Mouse (Mus musculus) embryo, embryonic 10.5 days (tissue): ENCODE measurements at regions not wholly inside any gene's neighbourhood (a gene's known extent, or its start where the extent isn't known, plus 50 kb on each side); places are given as distances from the start of the nearest gene placed in this dataset.
A peak's percentile ranks its signal among the peaks of the same experiment; 100 is the strongest.

Source experiments
- DNase-seq: peaks from one replicate; pipeline ENCODE4 v3.0.0-alpha.2; 2015; ENCODE audit warnings: low spot score

GRCm38 (mm10) chr14:25292557-25292956 is 166.4 kb upstream of the Zmiz1 start:
- no peak for DNase-seq

GRCm38 (mm10) chr14:25294226-25294625 is 164.8 kb upstream of the Zmiz1 start:
- DNase-seq: no peak

- no peak for DNase-seq
These were observed 163.2 kb upstream of the Zmiz1 start for GRCm38 (mm10) chr14:25295688-25296350.

GRCm38 (mm10) chr14:25299673-25300190 is 159.3 kb upstream of the Zmiz1 start:
- no peak for DNase-seq

GRCm38 (mm10) chr14:25301336-25302031 is 157.5 kb upstream of the Zmiz1 start:
- no peak for DNase-seq

- DNase-seq: peak; percentile 67
These were observed 154.6 kb upstream of the Zmiz1 start for GRCm38 (mm10) chr14:25304391-25304851.

- no peak for DNase-seq
These were observed 152.8 kb upstream of the Zmiz1 start for GRCm38 (mm10) chr14:25306166-25306565.

- DNase-seq: no peak
These were observed 151.9 kb upstream of the Zmiz1 start for GRCm38 (mm10) chr14:25306961-25307654.

GRCm38 (mm10) chr14:25308051-25308450 is 150.9 kb upstream of the Zmiz1 start:
- DNase-seq: no peak

- DNase-seq: no peak
These were observed 148.3 kb upstream of the Zmiz1 start for GRCm38 (mm10) chr14:25310671-25311151.

- DNase-seq: no peak
These were observed 147.5 kb upstream of the Zmiz1 start for GRCm38 (mm10) chr14:25311475-25311874.

GRCm38 (mm10) chr14:25312135-25312534 is 146.8 kb upstream of the Zmiz1 start:
- DNase-seq: no peak

GRCm38 (mm10) chr14:25312814-25313426 is 146.1 kb upstream of the Zmiz1 start:
- no peak for DNase-seq

GRCm38 (mm10) chr14:25313693-25314240 is 145.2 kb upstream of the Zmiz1 start:
- DNase-seq: no peak

GRCm38 (mm10) chr14:25316491-25316890 is 142.5 kb upstream of the Zmiz1 start:
- no peak for DNase-seq

GRCm38 (mm10) chr14:25317680-25318471 is 141.1 kb upstream of the Zmiz1 start:
- peak; percentile 90 for DNase-seq

GRCm38 (mm10) chr14:25318909-25319308 is 140.1 kb upstream of the Zmiz1 start:
- no peak for DNase-seq

GRCm38 (mm10) chr14:25320141-25320540 is 138.8 kb upstream of the Zmiz1 start:
- DNase-seq: no peak

GRCm38 (mm10) chr14:25323542-25324484 is 135.2 kb upstream of the Zmiz1 start:
- no peak for DNase-seq

- DNase-seq: no peak
These were observed 133.1 kb upstream of the Zmiz1 start for GRCm38 (mm10) chr14:25325887-25326286.
